Mouse (Mus musculus) skeletal muscle tissue, adult 2 months (tissue): ENCODE measurements around the gene Mrps16.
A peak's percentile ranks its signal among the peaks of the same experiment; 100 is the strongest.

ENCODE experiments used
- DNase-seq: peaks from one replicate; pipeline ENCODE4 v3.0.0-alpha.2; 2012; ENCODE audit warnings: low read depth, low spot score

The Mrps16 gene

GRCm38 (mm10) chr14:20393205-20393913 lies at the start of gene Mrps16:
TSS of gene Mrps16 (minus strand) at chr14:20393634.
- DNase-seq = peak; percentile 97

- DNase-seq = no peak
These were observed 48.8 kb upstream of the Mrps16 start for GRCm38 (mm10) chr14:20442252-20442651.

- no peak for DNase-seq
These were observed 43.5 kb upstream of the Mrps16 start for GRCm38 (mm10) chr14:20436976-20437375.

GRCm38 (mm10) chr14:20432420-20432819 lies 39.0 kb upstream of the Mrps16 start:
- DNase-seq = peak; percentile 74

GRCm38 (mm10) chr14:20431726-20432125 lies 38.3 kb upstream of the Mrps16 start:
- DNase-seq = peak; percentile 84

GRCm38 (mm10) chr14:20429833-20430232 lies 36.4 kb upstream of the Mrps16 start:
- no peak for DNase-seq

GRCm38 (mm10) chr14:20428593-20428992 lies 35.2 kb upstream of the Mrps16 start:
- no peak for DNase-seq

- no peak for DNase-seq
These were observed 29.6 kb upstream of the Mrps16 start for GRCm38 (mm10) chr14:20423046-20423445.

GRCm38 (mm10) chr14:20422257-20422656 lies 28.8 kb upstream of the Mrps16 start:
- DNase-seq = no peak

GRCm38 (mm10) chr14:20400071-20400470 lies 6.6 kb upstream of the Mrps16 start:
- DNase-seq = no peak

- no peak for DNase-seq
These were observed 5.4 kb upstream of the Mrps16 start for GRCm38 (mm10) chr14:20398864-20399263.

GRCm38 (mm10) chr14:20397220-20397619 lies 3.8 kb upstream of the Mrps16 start:
- no peak for DNase-seq

GRCm38 (mm10) chr14:20392326-20392725 lies 1.1 kb downstream of the Mrps16 start:
- no peak for DNase-seq

GRCm38 (mm10) chr14:20389446-20390079 lies 3.9 kb downstream of the Mrps16 start:
- no peak for DNase-seq

GRCm38 (mm10) chr14:20388441-20389129 lies 4.8 kb downstream of the Mrps16 start, which contains the start of gene Dnajc9:
TSS of gene Dnajc9 (minus strand) at chr14:20388910.
- DNase-seq = peak; percentile 88

GRCm38 (mm10) chr14:20379753-20380430 lies 13.5 kb downstream of the Mrps16 start:
- DNase-seq = no peak

- DNase-seq = no peak
These were observed 14.3 kb downstream of the Mrps16 start for GRCm38 (mm10) chr14:20379087-20379640.

- DNase-seq = no peak
These were observed 14.9 kb downstream of the Mrps16 start for GRCm38 (mm10) chr14:20378313-20379061.

- no peak for DNase-seq
These were observed 16.3 kb downstream of the Mrps16 start for GRCm38 (mm10) chr14:20377112-20377521.

- DNase-seq = no peak
These were observed 21.6 kb downstream of the Mrps16 start for GRCm38 (mm10) chr14:20371854-20372253.

GRCm38 (mm10) chr14:20370798-20371197 lies 22.6 kb downstream of the Mrps16 start:
- DNase-seq = no peak
